Mouse (Mus musculus) cerebellum, postnatal 10 days (tissue): ENCODE data around the gene Trpc7.

Source experiments
- DNase-seq, 2 experiments: peaks; one replicate each; pipeline ENCODE4 v3.0.0; 2021; ENCODE audit warnings: mixed read lengths in 2 of 2

The Trpc7 gene

DNA sequence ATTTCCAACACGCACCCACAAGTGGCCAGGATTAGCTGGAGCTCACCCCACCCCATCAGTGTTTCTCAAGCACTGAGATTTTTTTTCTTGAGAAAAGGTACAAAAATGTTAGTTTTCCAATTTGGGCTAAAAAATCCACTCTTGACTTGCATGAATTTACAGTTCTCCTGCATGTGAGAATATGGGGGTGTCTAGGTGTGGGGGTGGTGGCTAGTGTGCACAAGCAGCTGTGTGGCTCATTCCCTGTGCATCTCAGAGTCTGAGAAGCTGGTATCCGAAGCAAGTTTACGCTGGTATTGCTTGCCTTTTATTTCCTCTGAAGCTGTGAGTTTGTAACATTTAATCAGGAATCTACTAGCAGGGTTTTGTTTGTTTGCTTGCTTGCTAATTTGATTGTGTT lies 105.1 kb downstream of the Trpc7 start:
- no peak for DNase-seq

DNA sequence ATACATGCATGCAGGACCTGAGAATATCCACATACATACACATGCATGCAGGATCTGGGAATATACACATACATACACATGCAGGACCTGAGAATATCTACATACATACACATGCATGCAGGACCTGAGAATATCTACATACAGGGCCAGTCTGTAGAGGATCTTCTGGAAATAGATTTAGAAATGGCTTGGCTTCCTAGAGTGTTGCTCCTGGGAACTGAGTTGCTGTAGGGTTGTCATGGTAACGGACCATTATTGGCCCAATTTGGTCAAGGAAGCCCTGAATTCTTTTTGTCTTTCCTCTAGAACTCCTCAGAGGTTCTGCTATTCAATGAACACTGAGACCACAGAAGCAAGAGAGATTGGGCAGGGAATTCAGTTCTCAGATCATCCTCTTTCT lies 113.2 kb downstream of the Trpc7 start:
- no peak for DNase-seq

DNA sequence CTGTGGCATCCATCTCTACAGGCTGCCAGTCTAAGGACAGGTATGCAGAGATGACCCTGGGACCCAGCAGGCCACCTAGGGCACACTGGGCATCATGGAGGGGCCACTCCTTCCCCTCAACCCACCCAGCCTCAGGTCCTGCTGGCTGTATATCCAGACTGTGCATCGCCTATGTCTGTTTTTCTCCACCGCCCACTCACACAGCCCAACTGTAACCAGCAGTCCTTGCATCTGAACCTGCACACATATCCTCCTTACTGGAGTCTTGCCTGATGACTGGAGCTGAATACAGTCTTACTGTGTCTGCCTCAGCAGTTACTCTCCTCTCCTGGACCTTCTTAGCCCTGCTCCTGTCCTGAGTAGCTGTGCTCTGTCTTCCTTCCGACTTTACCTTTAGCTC lies 114.1 kb downstream of the Trpc7 start:
- DNase-seq: no peak

- no peak for DNase-seq
Observed at GRCm38 (mm10) chr13:56780746-56781469, 114.9 kb downstream of the Trpc7 start.

DNA sequence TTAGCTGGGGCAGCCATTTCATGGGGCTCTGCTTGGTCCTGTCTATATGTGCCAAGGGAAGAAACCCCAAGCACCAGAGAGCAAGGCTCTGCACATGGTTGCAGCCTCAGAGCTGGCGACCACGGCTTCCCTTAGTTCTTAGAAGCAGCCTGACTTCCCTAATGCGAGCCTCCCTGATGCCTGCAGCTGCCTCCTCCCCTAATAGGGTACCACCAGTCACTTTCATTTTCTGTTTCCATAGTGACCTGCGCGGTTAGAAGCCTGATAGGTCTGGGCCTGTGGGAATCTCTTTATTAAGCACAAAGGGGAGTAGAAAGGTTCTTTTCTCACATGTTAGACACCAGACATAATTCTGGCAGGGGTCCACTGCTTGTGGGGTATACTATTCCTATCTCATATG lies 121.5 kb downstream of the Trpc7 start:
- DNase-seq: no peak

DNA sequence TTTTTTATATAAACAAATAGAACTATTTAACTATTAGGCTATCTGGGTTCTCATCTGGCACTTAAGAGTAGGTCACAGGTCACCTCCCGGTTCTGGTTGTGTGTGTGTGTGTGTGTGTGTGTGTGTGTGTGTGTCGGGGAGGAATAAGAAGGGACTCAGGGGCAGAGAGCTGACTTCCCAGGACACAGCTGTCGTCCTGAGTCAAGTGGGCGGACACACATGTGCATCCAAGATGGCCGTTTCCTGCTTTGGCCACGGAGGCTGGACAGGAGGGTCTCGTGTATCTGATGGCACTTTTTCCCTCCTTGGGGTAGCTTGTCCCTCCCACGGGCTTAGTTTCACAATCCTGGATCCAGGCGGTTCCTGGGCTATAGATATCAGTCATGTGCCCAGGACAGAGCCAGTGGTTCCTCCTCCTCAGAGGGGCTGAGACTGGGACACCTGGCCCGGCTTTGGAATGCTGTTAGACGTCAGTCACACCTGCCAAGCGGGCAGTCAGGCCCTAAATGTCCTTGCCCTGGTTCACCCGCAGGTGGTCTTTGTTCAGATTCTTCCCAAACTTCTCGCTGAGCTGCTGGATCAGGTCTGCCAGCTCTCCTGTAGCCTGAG lies 122.4 kb downstream of the Trpc7 start:
- DNase-seq: no peak

DNA sequence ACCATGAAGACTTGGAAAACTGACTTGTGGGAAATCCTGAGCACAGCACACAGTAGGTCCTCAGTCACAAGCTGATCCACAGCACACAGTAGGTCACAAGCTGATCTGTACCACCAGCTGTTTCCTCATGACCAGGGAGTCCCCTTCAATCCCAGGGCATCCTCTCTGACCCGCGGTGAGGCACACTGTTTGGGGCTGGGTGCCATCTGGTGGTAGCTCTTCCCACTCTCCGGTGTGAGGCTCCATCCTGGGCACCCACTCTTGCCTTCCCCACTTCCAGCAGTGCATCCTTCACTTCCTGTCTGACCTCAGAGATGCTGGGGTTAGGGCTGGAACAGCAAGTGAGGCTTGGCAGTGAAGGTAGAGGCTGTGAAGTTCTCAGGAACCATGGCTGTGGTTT lies 123.2 kb downstream of the Trpc7 start:
- no peak for DNase-seq

DNA sequence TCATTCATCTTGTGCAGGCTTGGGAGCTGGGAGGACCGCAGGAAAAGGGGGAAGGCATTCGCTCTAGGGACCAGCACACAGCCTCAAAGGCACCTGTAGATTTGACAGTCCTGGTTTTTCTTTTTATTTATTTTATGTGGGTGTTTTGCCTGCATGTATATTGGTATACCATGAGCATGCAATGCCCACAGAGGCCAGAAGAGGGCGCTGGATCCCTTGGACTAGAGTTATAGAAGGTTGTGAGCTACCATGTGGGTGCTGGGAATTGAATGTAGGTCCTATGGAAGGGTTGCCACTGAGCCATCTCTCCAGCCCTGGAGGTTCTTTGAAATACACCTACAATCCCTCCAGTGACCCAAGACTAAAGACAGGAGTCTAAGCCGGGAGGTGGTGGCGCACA lies 125.0 kb downstream of the Trpc7 start:
- no peak for DNase-seq

- DNase-seq: peak in 1 of 2 experiments; percentile 47
Observed at GRCm38 (mm10) chr13:56770136-56770578, 125.6 kb downstream of the Trpc7 start.

GRCm38 (mm10) chr13:56769431-56769830 lies 126.4 kb downstream of the Trpc7 start:
- DNase-seq: no peak

DNA sequence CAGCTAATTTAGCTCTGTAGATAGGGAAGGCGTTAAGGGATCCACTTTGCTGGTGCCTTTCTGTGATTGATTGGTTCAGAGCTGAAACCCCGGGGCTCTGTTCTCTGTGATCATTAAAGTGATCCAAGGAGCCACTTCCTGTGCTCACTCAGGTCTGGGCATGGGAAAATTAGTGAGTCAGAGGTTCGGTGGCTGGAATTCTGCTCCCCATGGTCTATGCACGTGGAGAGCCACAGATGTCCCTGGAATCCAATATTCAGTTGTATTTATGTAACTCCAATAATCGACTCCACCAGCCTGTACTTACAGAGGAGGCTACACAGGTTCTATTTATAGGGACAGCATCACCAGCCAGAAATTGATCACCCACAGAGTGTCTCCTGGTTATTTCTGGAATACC lies 129.6 kb downstream of the Trpc7 start:
- DNase-seq: no peak

DNA sequence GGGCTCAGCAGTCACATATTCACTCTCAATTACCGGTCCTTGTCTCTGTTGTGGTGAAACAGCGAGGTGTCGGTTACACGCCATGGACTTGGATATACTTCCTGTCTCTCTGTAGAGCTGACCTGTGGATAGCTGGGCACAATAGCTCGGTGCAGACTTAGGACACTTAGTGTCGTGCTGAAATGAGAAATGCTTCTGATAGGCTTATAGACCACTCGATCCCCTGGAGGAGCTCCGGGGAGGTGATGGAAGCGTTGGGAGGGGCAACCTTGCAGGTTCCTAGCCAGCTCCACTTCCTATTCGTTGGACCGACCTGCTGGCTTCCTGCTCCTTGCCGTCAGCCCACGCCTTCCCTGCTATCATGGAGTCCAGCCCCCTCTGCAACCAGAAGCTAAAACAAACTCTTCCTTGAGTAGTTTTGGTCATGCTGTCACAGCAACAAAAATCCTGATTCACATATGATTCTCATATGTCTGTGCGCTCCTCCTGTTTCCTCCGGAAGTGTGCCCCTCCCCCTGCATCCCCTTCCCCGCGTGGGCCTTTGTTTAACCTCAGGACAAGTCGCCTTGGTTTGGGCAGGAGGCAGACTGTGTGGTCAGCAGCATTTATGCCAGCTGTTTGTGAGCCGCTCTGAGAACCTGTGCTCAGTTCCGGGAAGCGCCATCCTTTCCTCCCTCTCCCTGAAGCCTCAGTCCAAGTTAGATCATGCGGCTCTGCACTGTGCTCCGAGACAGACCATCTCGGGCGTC lies 130.3 kb downstream of the Trpc7 start:
- DNase-seq: no peak

DNA sequence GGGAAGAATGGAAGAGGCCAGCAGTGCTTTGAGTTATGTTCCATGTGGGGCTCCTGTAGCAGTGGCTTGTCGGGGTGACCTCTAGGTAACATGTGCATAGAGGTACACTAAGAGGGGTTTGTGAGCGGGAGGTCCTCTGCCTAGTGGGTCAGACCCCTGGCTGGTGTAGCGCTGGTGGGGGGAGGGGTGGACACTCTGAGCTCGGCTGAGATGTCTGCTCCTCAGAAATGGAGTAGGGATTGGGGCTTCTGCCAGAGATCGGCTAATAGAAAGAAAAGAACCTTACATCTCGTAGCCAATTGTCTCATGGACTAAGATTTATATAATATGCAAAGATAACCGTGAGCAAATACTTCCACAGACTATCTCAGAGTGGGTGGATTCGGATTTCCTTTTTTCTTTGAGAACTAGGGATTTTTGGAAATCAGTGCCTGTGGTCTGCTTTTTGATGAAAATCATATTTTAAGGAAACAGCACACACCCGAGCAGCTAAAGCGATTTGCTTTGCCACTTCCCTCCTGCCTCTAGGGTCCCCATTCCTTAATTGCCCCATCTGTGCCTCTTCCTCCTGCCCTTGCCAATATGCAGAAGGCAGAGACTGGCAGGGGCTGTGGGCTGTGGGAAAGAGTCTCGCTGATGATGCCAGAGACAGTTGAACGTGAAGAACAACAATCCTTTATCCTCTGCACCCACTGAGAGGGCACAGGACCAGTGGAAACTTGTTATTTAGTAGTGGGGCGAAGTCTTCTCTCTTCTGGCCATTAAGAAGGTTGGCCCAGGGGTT lies 133.2 kb downstream of the Trpc7 start:
- DNase-seq: peak; percentile 76 to 83

GRCm38 (mm10) chr13:56758492-56758891 lies 137.3 kb downstream of the Trpc7 start:
- peak; percentile 86 to 88 for DNase-seq

- DNase-seq: no peak
Observed at GRCm38 (mm10) chr13:56757201-56757600, 138.6 kb downstream of the Trpc7 start.

DNA sequence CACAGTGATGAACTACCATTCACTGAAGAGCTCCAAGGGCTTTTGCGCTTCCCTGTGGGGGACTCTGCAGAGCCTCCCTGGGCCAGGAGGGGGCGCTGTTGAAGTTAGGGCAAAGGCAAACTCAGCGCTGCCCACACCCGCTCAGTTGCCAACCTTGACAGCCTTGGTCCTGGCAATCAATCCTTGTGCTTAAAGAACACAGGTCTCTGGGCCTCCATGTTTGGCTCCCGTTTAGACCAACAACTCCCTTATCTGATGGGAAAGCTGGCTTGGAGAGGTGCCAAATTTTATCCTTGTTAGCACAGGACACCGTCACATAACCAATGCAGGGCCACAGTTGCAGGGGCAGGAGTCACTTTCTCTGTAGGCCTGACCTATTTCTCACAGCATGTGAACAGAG lies 139.9 kb downstream of the Trpc7 start:
- peak; percentile 54 to 61 for DNase-seq

- DNase-seq: peak in 1 of 2 experiments; percentile 36
Observed at GRCm38 (mm10) chr13:56753192-56753951, 142.4 kb downstream of the Trpc7 start, which contains the start of gene Gm45623. TSS of gene Gm45623 (minus strand) at chr13:56753827.

- DNase-seq: peak in 1 of 2 experiments; percentile 41
Observed at GRCm38 (mm10) chr13:56752474-56753191, 143.2 kb downstream of the Trpc7 start.

DNA sequence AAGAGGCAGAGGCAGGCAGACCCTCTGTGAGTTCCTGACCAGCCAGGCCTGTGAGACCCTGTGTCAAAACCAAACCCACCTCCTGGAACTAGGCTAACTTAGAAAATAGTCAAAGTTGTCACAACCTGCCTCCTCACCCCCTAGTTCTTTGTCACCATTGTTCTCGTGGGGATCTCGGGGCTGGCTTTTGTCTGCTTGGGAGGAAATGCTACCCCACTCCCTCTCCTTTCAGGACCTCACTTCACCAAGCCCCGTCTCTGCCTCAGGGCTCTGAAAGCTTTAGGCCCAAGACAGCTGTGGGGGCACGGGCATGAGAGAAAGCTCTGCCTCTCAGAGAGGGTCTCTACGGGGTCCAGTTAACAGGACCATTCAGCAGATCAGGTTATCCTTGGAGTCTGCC lies 144.0 kb downstream of the Trpc7 start:
- no peak for DNase-seq

DNA sequence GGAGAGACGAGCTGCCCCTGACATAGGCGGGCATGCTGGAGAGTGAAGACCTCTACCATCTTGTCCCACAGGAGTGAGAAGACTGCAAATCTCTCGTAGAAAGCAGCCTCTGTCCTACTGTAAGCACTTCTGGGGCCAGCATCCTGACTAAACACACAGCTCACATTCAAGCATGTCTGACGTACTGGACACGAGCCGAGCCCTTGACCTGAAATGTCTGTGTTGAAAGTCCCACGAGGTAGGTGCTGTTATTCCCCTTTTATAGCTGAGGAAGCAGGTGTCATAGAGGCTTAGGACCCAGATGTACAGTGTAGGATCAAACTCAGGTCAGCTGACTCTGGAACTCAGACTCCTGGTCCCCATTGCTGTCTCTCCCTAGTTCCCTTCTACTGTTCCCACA lies 146.4 kb downstream of the Trpc7 start:
- no peak for DNase-seq

DNA sequence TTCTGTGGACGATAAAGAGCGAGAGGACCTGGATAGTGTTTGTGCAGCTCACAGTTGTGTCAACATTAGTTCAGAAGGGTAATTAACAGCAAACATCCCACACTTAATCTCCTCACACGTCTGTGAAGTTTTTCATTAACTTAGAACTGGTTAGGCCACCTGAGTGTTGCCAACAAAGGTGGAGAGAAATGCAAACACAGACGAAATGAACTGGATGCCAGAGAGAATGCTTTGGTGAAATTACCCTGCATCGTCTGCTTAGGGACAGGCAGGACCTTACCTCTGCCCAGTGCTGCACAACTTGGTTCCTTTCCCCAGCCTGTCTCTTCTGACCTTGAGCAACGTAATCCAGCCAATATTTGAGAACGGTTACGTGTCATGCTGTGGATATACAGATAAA lies 148.2 kb downstream of the Trpc7 start:
- no peak for DNase-seq
